Mouse (Mus musculus): ENCODE measurements around the gene Lypd6b. TPM values are rescaled to one million over a fixed set of nuclear protein-coding genes. Genes with fewer than 3 reads are reported as not detected.

The Lypd6b gene
- polyA plus RNA-seq, 1 experiment from 2014 or later = 2.0 TPM

DNA sequence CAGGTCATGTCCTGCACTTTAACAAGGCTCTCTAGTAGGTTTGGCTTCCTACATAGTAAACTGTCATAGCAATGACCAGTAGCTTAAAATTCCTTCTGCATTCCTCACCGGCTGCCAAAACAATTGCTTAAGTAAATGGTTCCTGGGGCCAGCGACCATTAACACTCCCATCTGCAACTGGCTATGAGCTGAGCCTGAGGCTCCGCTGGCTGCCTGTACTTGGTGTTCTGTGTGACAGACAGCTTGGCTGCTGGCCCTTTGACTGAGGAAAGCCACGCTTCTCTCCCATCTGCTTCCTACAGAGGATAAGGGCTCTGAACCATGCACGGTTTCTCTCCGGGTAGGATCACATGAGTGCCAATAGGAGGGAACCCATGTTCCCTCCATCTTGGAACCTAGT lies 53.1 kb downstream of the Lypd6b start:
- Histone ChIP-seq H3K9me3 (no peaks in the 10 kb centered on the region), H3K27ac (no peak overlapping the region), H3K36me3 (no peaks in the 10 kb centered on the region), H3K27me3 (ENCODE audit: insufficient read depth, poor library complexity, severe bottlenecking) (no peaks in the 10 kb centered on the region), H3K4me1 (peaks cover 11% of the 10 kb centered on the region), H3K4me3 (no peak overlapping the region)
- DNase-seq (ENCODE audit: low spot score) = no peak
- WGBS = 38% methylated on average over 6 of the region's 6 CpGs

DNA sequence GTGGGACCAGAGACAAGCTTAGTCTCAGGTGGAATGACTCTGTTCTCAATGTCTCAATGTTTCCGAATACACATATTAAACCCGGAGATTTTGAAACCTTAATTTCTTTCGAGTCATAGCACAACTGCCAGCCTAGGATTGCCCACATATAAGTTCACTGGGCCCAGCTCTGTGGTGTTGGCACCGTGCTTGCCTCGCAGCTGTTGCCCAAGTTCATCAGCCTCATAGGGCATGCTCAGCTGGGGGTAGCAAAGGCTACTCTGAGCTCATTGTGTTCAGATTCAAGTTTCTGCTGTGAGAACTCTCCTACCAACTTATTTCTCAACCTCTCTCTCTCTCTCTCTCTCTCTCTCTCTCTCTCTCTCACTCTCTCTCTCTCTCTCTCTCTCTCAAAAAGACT lies 53.6 kb downstream of the Lypd6b start:
- Histone ChIP-seq H3K27ac (no peak overlapping the region), H3K36me3 (no peaks in the 10 kb centered on the region), H3K27me3 (ENCODE audit: insufficient read depth, poor library complexity, severe bottlenecking) (no peaks in the 10 kb centered on the region), H3K4me1 (peaks cover 11% of the 10 kb centered on the region), H3K4me3 (no peak overlapping the region), H3K9me3 (no peaks in the 10 kb centered on the region)
- DNase-seq (ENCODE audit: low spot score) = no peak
- WGBS = 84% methylated on average over 5 of the region's 5 CpGs

DNA sequence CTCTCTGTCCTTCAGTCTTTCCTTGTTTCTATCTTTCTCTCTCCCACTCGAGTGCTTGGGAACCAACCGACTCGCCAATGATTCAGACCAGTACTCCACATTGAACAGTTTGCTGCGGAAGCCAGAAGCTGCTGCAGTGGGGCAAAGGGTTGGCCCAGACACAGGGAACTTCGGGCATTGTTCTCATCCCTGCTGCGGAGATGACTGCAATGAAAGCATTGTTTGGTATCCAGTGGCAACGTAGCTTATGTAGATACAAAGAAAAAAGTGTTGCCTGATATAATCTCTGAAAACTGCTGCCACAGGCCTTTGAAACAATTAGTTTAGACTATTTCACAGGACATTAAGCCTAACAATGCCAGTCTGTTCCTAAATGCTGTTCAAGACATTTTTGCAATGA lies 57.6 kb downstream of the Lypd6b start:
- H3K27ac ChIP-seq = no peak overlapping the region
- H3K36me3 ChIP-seq = no peaks in the 10 kb centered on the region
- 67% methylated on average over 7 of the region's 7 CpGs for WGBS
- no peak overlapping the region for H3K4me3 ChIP-seq
- no peak for DNase-seq (ENCODE audit: low spot score)
- no peaks in the 10 kb centered on the region for H3K27me3 ChIP-seq (ENCODE audit: insufficient read depth, poor library complexity, severe bottlenecking)
- no peaks in the 10 kb centered on the region for H3K9me3 ChIP-seq
- peaks cover 8% of the 10 kb centered on the region for H3K4me1 ChIP-seq

DNA sequence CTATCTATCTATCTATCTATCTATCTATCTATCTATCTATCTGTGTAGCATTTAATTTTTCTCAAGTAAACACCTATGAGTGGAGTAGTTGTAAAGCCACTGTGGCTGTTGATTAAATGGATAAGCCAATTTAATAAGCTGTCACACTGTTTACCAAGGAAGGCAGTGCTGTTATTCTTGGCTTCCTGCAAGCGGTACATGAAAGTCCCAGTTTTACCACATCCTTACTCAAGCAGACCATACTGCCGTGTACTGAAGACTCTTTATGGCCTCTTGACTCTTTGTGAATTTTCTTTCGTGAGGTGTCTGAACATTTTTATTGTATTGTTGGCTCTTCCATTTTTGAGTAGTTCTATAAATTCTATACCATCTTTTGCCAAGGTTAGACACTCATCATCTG lies 58.6 kb downstream of the Lypd6b start:
- H3K36me3 ChIP-seq = no peaks in the 10 kb centered on the region
- H3K4me3 ChIP-seq = no peak overlapping the region
- 84% methylated on average over 3 of the region's 3 CpGs for WGBS
- H3K9me3 ChIP-seq = no peaks in the 10 kb centered on the region
- H3K27ac ChIP-seq = no peak overlapping the region
- DNase-seq (ENCODE audit: low spot score) = no peak
- 0 out of 2 replicates have a peak, but pooled peaks cover under 1% of the 10 kb centered on the region for H3K4me1 ChIP-seq
- no peaks in the 10 kb centered on the region for H3K27me3 ChIP-seq (ENCODE audit: insufficient read depth, poor library complexity, severe bottlenecking)

DNA sequence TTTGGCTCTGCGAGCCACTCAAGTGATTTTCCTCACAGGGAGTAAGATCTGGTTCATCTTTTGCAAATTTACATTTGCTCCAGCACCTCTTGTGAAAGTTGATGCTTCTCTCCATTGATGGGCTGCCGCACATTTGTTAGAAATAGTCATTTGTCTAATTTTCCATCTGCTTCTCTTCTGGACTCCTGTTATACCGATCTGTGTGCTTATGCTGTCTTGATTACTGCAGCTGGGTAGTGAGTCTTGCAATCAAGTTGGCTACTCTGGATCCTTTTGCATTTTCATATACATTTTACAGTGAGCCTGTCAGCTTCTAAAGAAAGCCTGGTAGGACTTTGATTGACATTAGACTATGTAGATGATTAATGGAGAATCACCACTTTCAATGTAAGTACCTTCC lies 59.4 kb downstream of the Lypd6b start:
- Histone ChIP-seq H3K27me3 (ENCODE audit: insufficient read depth, poor library complexity, severe bottlenecking) (no peaks in the 10 kb centered on the region), H3K27ac (no peak overlapping the region), H3K9me3 (no peaks in the 10 kb centered on the region), H3K4me1 (no peaks in the 10 kb centered on the region), H3K4me3 (no peak overlapping the region), H3K36me3 (no peaks in the 10 kb centered on the region)
- no peak for DNase-seq (ENCODE audit: low spot score)
- WGBS = 86% methylated on average over 3 of the region's 3 CpGs

DNA sequence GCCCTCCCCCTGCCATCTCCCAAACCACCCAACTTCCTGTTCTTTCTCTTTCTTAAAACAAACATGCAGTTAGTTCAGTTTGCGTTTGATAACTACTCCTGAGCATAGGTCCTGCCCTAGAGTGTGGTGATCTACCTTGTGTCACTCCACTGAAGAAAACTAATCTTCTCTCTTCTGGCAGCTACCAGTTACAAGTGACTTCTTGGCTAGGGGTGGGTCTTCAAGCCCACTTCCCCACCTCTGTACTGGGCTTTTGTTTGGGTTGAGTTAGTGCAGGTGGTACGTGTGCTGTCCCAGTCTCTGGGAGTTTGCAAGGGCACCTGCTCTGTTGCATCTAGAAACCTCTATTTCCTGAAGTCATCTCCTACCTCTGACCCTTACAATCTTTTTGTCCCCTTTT lies 60.3 kb downstream of the Lypd6b start:
- Histone ChIP-seq H3K9me3 (no peaks in the 10 kb centered on the region), H3K4me1 (no peaks in the 10 kb centered on the region), H3K27ac (no peak overlapping the region), H3K4me3 (no peak overlapping the region), H3K27me3 (ENCODE audit: insufficient read depth, poor library complexity, severe bottlenecking) (no peaks in the 10 kb centered on the region), H3K36me3 (no peaks in the 10 kb centered on the region)
- no peak for DNase-seq (ENCODE audit: low spot score)
- 67% methylated on average over 2 of the region's 2 CpGs for WGBS

DNA sequence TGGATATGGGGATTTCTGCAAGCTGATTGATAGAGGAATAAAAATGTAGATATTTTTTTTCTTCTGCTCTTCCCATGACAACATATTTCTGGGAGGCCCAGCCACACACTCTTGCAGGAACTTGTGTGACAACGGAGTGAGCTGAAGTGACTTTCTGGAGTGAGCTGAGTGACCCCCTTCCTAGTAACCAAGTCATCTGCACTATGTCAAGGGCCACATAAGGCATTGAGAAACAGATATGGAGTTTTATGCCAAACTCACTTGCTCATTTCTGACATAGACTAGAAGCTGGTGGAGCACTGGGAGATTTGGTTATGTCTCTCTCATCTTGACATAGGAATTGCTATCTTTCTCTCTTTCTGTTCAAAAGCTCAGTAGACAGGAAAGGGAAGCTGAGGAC lies 62.3 kb downstream of the Lypd6b start:
- no peaks in the 10 kb centered on the region for H3K9me3 ChIP-seq

DNA sequence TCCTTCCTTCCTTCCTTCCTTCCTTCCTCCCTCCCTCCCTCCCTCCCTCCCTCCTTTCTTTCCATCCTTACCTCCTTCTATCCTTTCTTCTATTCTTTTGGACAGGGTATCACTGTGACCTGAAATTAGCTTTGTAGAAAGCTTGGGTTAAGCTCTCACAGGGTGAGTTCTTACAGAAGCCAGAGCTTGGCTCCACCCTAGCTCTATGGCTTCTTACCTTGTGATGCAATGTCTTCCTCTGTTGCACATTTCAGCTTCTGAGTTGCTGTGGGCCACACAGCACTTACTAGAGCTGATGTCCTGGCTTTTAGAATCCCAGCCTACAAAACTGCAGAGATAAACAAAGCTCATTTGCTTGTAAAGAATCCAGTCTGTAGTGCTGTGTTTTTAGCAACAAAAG lies 64.5 kb downstream of the Lypd6b start:
- Histone ChIP-seq H3K4me1 (no peaks in the 10 kb centered on the region), H3K9me3 (no peaks in the 10 kb centered on the region), H3K27me3 (ENCODE audit: insufficient read depth, poor library complexity, severe bottlenecking) (no peaks in the 10 kb centered on the region), H3K27ac (no peak overlapping the region), H3K4me3 (no peak overlapping the region), H3K36me3 (no peaks in the 10 kb centered on the region)
- no peak for DNase-seq (ENCODE audit: low spot score)

More for the DNA sequence above, 62.3 kb downstream of the Lypd6b start:
- Histone ChIP-seq H3K4me1 (no peaks in the 10 kb centered on the region), H3K4me3 (no peak overlapping the region), H3K27me3 (ENCODE audit: insufficient read depth, poor library complexity, severe bottlenecking) (no peaks in the 10 kb centered on the region), H3K36me3 (no peaks in the 10 kb centered on the region), H3K27ac (no peak overlapping the region)
- no peak for DNase-seq (ENCODE audit: low spot score)
- 62% methylated on average over 1 of the region's 1 CpGs for whole genome bisulfite sequencing

DNA sequence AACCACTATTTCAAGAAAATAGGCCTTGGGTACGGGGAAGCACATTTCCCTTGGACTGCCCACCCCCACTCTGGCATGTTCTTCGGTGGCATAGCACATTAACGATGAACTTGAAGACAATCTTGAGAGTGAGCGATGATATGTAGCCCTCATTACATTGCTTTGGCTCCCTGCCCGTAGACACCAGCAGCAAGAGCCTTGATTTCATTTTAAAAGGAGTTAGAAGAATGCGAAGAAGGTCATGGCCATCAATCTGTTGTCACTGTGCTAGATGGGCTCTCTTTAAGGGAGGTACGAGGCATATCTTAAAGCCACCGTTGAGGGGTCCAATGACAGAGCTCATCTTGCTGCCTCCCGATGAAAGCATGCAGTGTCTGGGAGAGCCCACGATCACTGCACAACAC lies 68.7 kb downstream of the Lypd6b start:
- no peak for DNase-seq (ENCODE audit: low spot score)
- H3K4me3 ChIP-seq = no peak overlapping the region
- H3K9me3 ChIP-seq = no peaks in the 10 kb centered on the region

DNA sequence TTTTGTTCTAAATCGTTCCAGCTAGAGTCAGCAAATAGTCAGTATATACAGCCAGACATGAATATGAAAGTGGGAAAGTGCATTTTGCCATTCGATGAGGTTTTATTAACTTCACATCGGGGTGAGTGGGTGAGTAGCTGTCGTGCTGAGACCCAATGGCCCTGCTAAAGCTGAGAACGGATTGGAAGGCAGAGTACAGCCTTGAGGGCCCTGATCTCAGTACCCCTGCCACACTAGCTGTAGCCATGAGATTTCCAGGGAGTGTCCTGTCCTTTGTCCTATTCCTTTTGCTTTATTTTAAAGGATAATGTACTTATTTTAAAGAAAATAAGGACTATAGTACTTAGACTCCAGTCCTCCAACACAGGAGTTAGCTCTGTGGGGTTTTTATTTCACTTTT lies 69.1 kb downstream of the Lypd6b start:
- no peaks in the 10 kb centered on the region for H3K36me3 ChIP-seq
- no peaks in the 10 kb centered on the region for H3K27me3 ChIP-seq (ENCODE audit: insufficient read depth, poor library complexity, severe bottlenecking)
- 78% methylated on average over 5 of the region's 5 CpGs for WGBS
- DNase-seq (ENCODE audit: low spot score) = no peak
- no peak overlapping the region for H3K27ac ChIP-seq
- no peaks in the 10 kb centered on the region for H3K9me3 ChIP-seq
- H3K4me1 ChIP-seq = peaks cover 11% of the 10 kb centered on the region; the same call in 1 of the 2 replicates
- H3K4me3 ChIP-seq = no peak overlapping the region

More for the DNA sequence above, 68.7 kb downstream of the Lypd6b start:
- peaks cover 8% of the 10 kb centered on the region; the same call in 1 of the 2 replicates for H3K4me1 ChIP-seq
- H3K27me3 ChIP-seq (ENCODE audit: insufficient read depth, poor library complexity, severe bottlenecking) = no peaks in the 10 kb centered on the region
- no peak overlapping the region for H3K27ac ChIP-seq
- 61% methylated on average over 10 of the region's 10 CpGs for WGBS
- no peaks in the 10 kb centered on the region for H3K36me3 ChIP-seq

DNA sequence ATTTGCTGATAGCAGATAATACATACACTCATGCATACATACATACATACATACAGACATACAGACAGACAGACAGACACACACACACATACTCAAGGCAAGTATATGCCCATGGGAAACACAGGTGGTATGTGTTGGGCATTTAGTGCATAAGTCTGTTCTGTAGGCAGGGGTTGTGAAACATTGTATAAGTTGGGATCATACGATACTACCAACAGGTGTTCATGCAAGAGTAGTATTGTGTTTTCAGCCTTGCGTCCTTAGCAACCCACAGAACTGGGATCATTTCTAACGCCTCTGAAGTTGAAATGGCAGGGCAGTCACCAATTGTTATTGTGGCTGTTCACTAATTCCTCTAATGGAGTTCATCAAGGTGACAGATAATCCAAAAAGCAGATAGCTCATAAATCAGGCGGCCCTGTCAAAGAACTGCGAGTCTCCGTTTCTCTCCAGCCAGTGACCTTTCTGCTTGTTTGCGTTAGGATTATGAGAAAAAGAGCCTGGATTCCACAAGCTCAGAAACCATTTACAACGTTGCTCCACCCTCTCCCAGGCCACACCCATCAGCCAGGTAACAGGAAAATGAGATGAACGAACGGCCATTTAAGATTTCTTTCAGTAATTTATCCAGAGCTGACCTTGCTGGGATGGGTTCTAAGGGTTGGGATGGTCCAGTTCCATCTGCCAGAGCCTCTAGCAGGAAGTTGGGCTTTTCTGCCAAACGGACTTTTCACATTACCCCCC lies 72.9 kb downstream of the Lypd6b start:
- Histone ChIP-seq H3K27me3 (ENCODE audit: insufficient read depth, poor library complexity, severe bottlenecking) (0 out of 2 replicates have a peak, but pooled peaks cover 3% of the 10 kb centered on the region), H3K4me1 (peaks cover 11% of the 10 kb centered on the region; the same call in 1 of the 2 replicates), H3K9me3 (no peaks in the 10 kb centered on the region), H3K4me3 (peak overlapping the region; percentile 13; the same call in 1 of the 2 replicates), H3K27ac (no peak overlapping the region), H3K36me3 (no peaks in the 10 kb centered on the region)
- 42% methylated on average over 11 of the region's 11 CpGs for WGBS
- no peak for DNase-seq (ENCODE audit: low spot score)

DNA sequence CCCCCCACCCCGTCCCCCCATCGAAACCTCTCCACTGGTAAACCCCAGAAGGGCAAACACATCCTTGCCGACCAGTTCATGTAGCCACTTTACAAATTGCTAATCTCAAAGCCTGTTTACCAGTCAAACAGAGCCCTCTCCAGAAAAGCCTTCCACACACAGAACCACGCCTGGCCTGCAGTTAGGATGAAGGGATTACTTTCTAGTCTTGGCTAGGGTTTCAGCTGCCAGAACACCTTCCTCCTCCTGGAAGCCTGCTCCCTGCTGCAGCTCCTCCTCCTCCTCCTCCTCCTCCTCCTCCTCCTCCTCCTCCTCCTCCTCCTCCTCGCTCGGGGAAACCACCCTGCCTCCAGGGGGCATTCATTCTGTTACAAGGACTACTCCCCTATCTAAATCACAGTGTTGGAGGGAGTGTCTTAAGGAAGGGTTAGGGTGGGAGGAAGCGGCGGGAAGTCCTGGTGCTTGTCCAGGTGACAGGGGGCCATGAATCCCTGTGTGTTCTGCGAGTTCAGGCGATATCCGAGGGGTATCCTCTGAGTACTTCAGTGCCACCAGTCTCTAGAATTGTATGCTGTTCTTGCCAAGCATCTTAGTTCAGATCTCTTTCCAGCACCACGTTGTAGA lies 73.6 kb downstream of the Lypd6b start:
- Histone ChIP-seq H3K4me3 (peak overlapping the region; percentile 13; the same call in 1 of the 2 replicates), H3K4me1 (peaks cover 11% of the 10 kb centered on the region; the same call in 1 of the 2 replicates), H3K27ac (no peak overlapping the region), H3K36me3 (no peaks in the 10 kb centered on the region), H3K9me3 (no peaks in the 10 kb centered on the region), H3K27me3 (ENCODE audit: insufficient read depth, poor library complexity, severe bottlenecking) (0 out of 2 replicates have a peak, but pooled peaks cover 3% of the 10 kb centered on the region)
- WGBS = 31% methylated on average over 10 of the region's 12 CpGs
- no peak for DNase-seq (ENCODE audit: low spot score)

DNA sequence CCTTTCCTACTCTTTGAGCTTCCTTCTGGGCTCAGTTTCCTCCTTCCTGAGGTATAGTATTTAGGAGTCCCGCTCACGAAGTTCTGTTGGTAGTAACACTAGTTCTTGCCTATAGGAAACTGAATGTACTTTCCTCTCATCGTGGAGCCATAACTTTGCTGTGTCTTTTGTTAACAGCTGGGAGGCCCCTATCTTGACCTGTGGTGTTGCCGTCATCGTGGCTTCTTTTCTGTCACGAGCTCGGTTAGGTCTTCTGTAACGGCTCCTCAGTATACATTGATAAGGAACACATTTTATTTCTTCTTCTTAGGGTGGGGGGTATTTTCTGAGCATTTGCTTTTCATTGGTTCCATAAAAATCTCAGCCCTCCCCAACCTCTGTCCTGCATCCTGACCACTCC lies 74.2 kb downstream of the Lypd6b start:
- 45% methylated on average over 8 of the region's 8 CpGs for WGBS

More for the DNA sequence above, 74.2 kb downstream of the Lypd6b start:
- Histone ChIP-seq H3K9me3 (no peaks in the 10 kb centered on the region), H3K27ac (no peak overlapping the region), H3K4me1 (peaks cover 11% of the 10 kb centered on the region; the same call in 1 of the 2 replicates), H3K4me3 (no peak overlapping the region), H3K36me3 (no peaks in the 10 kb centered on the region), H3K27me3 (ENCODE audit: insufficient read depth, poor library complexity, severe bottlenecking) (0 out of 2 replicates have a peak, but pooled peaks cover 3% of the 10 kb centered on the region)
- DNase-seq (ENCODE audit: low spot score) = no peak
